ENCODE assay signal across 15 mouse cellular contexts in the genomic region with DNA sequence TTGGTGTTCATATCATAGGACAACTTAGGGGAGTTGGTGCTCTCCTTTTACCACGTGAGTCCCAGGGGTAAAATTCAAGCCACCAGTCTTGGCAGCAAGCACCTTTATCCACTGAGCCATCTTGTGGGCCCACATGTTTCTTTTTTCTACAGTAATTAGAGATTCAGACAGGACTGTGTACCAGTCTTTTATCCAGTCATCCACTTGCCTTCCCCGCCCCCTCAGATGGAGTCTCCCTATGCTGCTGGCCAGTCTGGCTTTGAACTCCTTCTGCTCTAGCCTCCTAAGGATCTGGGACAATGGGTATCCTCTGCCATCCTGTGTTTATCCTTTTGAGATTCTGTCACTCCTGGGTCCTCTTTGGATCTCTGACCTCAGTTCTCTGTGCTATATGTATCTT. TPM values are rescaled to one million over a fixed set of nuclear protein-coding genes. Genes with fewer than 3 reads are reported as not detected.
A peak's percentile ranks its signal among the peaks of the same experiment; 100 is the strongest.
DNase-seq lines count a peak whose midpoint lies in the region; ATAC-seq lines count a peak whose summit lies in the region.
"Had no signal": no experiment of that assay in that cellular context is flagged by ENCODE, and none has a peak within 500 bp of the region (broad histone marks: within the 10 kb centered on the region; RNA-seq: fewer than 3 reads in every experiment).

No protein-coding gene starts in this region.

- 73% methylated on average over 2 of the region's 2 CpGs for WGBS in limb, embryonic 13.5 days
- WGBS in limb, embryonic 10.5 days: 87% methylated on average over 2 of the region's 2 CpGs
- WGBS in forebrain, embryonic 16.5 days: 44% methylated on average over 2 of the region's 2 CpGs

- intact Hi-C loops in left cerebral cortex, postnatal 36 days (cut with DNase I): no loop called here

- peak overlapping the region; percentile 40; the same call in 1 of the 2 replicates for H3K27ac ChIP-seq in limb, embryonic 13.5 days
- no peak overlapping the region for H3K27ac ChIP-seq in limb, embryonic 10.5 days
- H3K27ac ChIP-seq in forebrain, embryonic 16.5 days (ENCODE audit: low read length): peak overlapping the region; percentile 84
- H3K27ac ChIP-seq: layer of hippocampus, adult 2 months; left cerebral cortex, adult 2 months; liver, embryonic 12.5 days had no signal

- H3K27me3 ChIP-seq in limb, embryonic 13.5 days: no peaks in the 10 kb centered on the region
- H3K27me3 ChIP-seq in limb, embryonic 10.5 days (ENCODE audit: low read depth, poor library complexity, severe bottlenecking): no peaks in the 10 kb centered on the region
- H3K27me3 ChIP-seq in forebrain, embryonic 16.5 days (replicated peaks; ENCODE audit: control insufficient read depth, insufficient read depth, low read length): no peaks in the 10 kb centered on the region
- H3K27me3 ChIP-seq: liver, embryonic 12.5 days had no signal

- DNase-seq in frontal cortex, postnatal 25 days (ENCODE audit: low spot score in 2 of 2): no peak
- no peak for DNase-seq in limb, embryonic 10.5 days (ENCODE audit: low spot score)
- DNase-seq in MN1 (ENCODE audit: low spot score): peak; percentile 26
- DNase-seq in right cerebral cortex, postnatal 10 days (ENCODE audit: low spot score in 2 of 2): no peak
- DNase-seq in left cerebral cortex, postnatal 36 days (ENCODE audit: low spot score in 2 of 2): no peak
- DNase-seq: gastrocnemius, postnatal 25 days; thymus, adult 2 months had no signal

- H3K36me3 ChIP-seq in limb, embryonic 13.5 days: no peaks in the 10 kb centered on the region
- H3K36me3 ChIP-seq in limb, embryonic 10.5 days: no peaks in the 10 kb centered on the region
- H3K36me3 ChIP-seq in forebrain, embryonic 16.5 days (ENCODE audit: control insufficient read depth, insufficient read depth): no peaks in the 10 kb centered on the region
- H3K36me3 ChIP-seq: liver, embryonic 12.5 days had no signal

- no peaks in the 10 kb centered on the region for H3K9me3 ChIP-seq in limb, embryonic 13.5 days
- H3K9me3 ChIP-seq in limb, embryonic 10.5 days (replicated peaks): no peaks in the 10 kb centered on the region
- H3K9me3 ChIP-seq in forebrain, embryonic 16.5 days (ENCODE audit: control insufficient read depth, low read length): no peaks in the 10 kb centered on the region
- H3K9me3 ChIP-seq: liver, embryonic 12.5 days had no signal

- H3K4me3 ChIP-seq in limb, embryonic 13.5 days: no peak overlapping the region
- no peak overlapping the region for H3K4me3 ChIP-seq in limb, embryonic 10.5 days
- no peak overlapping the region for H3K4me3 ChIP-seq in forebrain, embryonic 16.5 days (replicated peaks; ENCODE audit: low read length)
- H3K4me3 ChIP-seq: layer of hippocampus, adult 2 months; left cerebral cortex, adult 2 months; liver, embryonic 12.5 days had no signal

- no peak overlapping the region for H3K9ac ChIP-seq in limb, embryonic 13.5 days
- no peak overlapping the region for H3K9ac ChIP-seq in forebrain, embryonic 16.5 days (replicated peaks; ENCODE audit: low read depth, low read length)
- H3K9ac ChIP-seq: liver, embryonic 12.5 days had no signal

- H3K4me2 ChIP-seq in limb, embryonic 13.5 days (replicated peaks): no peak overlapping the region
- no peak overlapping the region for H3K4me2 ChIP-seq in forebrain, embryonic 16.5 days (ENCODE audit: low read length)
- H3K4me2 ChIP-seq: heart, embryonic 11.5 days; liver, embryonic 12.5 days had no signal

- H3K4me1 ChIP-seq in limb, embryonic 13.5 days: peaks cover 21% of the 10 kb centered on the region
- H3K4me1 ChIP-seq in limb, embryonic 10.5 days: 0 out of 2 replicates have a peak, but pooled peaks cover 7% of the 10 kb centered on the region
- H3K4me1 ChIP-seq in forebrain, embryonic 16.5 days (replicated peaks; ENCODE audit: control insufficient read depth, insufficient read depth, low read length): peaks cover 17% of the 10 kb centered on the region
- H3K4me1 ChIP-seq: liver, embryonic 12.5 days had no signal

- ATAC-seq in frontal cortex, adult (ENCODE audit: low TSS enrichment): peak; percentile 59
- no peak for ATAC-seq in limb, embryonic 13.5 days (ENCODE audit: low FRiP score, low read depth)
- peak; percentile 85 for ATAC-seq in forebrain, embryonic 16.5 days
- ATAC-seq: inflammation-experienced regulatory T-cells, adult 6 months; liver, embryonic 12.5 days had no signal

RNA-seq across cellular contexts. Expression of a gene that starts 51.1 kb away (rescaled TPM):
- polyA plus RNA-seq in limb, embryonic 13.5 days (2015; fragmentation: Nextera tagmentation; extraction: Ambion mirVana): 179 and 181 TPM in 2 replicates
- 67.5 and 83.4 TPM in 2 replicates for polyA plus RNA-seq in limb, embryonic 10.5 days (2016; fragmentation: Nextera tagmentation; extraction: Ambion mirVana)
- polyA plus RNA-seq in forebrain, embryonic 16.5 days (2015; fragmentation: Nextera tagmentation; extraction: Ambion mirVana): 87.6 and 105 TPM in 2 replicates
- 10 to 100 TPM; 27.0 to 27.9 TPM for total RNA-seq in left cerebral cortex, postnatal 36 days (2021)
